Mouse (Mus musculus): ENCODE data around the gene Olfr1426. TPM values are rescaled to one million over a fixed set of nuclear protein-coding genes. Genes with fewer than 3 reads are reported as not detected.
"Not testable (repeated sequence)": the region's sequence is repeated elsewhere in the genome, so short reads cannot be mapped to it uniquely, and the experiment has no call there.

Olfr1426 gene
- polyA plus RNA-seq, 1 experiment: not detected

GRCm38 (mm10) chr19:12113807-12114206 lies 22.0 kb upstream of the Olfr1426 start:
- Histone ChIP-seq H3ac (ENCODE audit: control insufficient read depth, insufficient read length) (no peak overlapping the region), H3K4me3 (no peak overlapping the region), H3K27me3 (ENCODE audit: control insufficient read depth, insufficient read depth, insufficient read length) (no peaks in the 10 kb centered on the region), H3K4me2 (ENCODE audit: low read depth) (no peak overlapping the region), H3K79me2 (ENCODE audit: control insufficient read depth, insufficient read depth) (no peaks in the 10 kb centered on the region), H3K36me3 (ENCODE audit: control insufficient read depth, insufficient read depth) (no peaks in the 10 kb centered on the region)
- TF ChIP-seq TCF3 (IDR thresholded peaks at IDR 0.05; ENCODE audit: insufficient read length, low read depth) (no peak), POLR2A (IDR thresholded peaks at IDR 0.05; ENCODE audit: insufficient read length, low read depth) (no peak), MYOG (IDR thresholded peaks at IDR 0.05; ENCODE audit: control insufficient read depth in 1 of 3, insufficient read depth in 1 of 3, insufficient read length in 2 of 3, low read depth in 2 of 3) (no peak), E2F4 (IDR thresholded peaks at IDR 0.05; ENCODE audit: insufficient read depth) (no peak), REST (IDR thresholded peaks at IDR 0.05; ENCODE audit: insufficient read depth, insufficient read length) (no peak), CEBPB (IDR thresholded peaks at IDR 0.05; ENCODE audit: insufficient read depth, poor library complexity, severe bottlenecking) (no peak), TCF12 (IDR thresholded peaks at IDR 0.05; ENCODE audit: insufficient read depth, poor library complexity, severe bottlenecking) (no peak), SRF (IDR thresholded peaks at IDR 0.05; ENCODE audit: control insufficient read depth, insufficient read length, low read depth) (no peak), MYOD1 (IDR thresholded peaks at IDR 0.05; ENCODE audit: control insufficient read depth in 1 of 3, insufficient read length in 2 of 3, low read depth in 2 of 3) (no peak), USF1 (IDR thresholded peaks at IDR 0.05; ENCODE audit: low read depth) (no peak)

GRCm38 (mm10) chr19:12104541-12104940 lies 12.7 kb upstream of the Olfr1426 start:
- TF ChIP-seq MAX (IDR thresholded peaks at IDR 0.05; ENCODE audit: low read depth) (no peak), E2F4 (IDR thresholded peaks at IDR 0.05; ENCODE audit: insufficient read depth) (no peak), USF1 (IDR thresholded peaks at IDR 0.05; ENCODE audit: low read depth) (no peak), POLR2AphosphoS2 (IDR thresholded peaks at IDR 0.05; ENCODE audit: insufficient read length, low read depth) (no peak), TCF12 (IDR thresholded peaks at IDR 0.05; ENCODE audit: insufficient read depth, poor library complexity, severe bottlenecking) (no peak), MYOD1 (IDR thresholded peaks at IDR 0.05; ENCODE audit: control insufficient read depth in 1 of 3, insufficient read length in 2 of 3, low read depth in 2 of 3) (no peak), TCF3 (IDR thresholded peaks at IDR 0.05; ENCODE audit: insufficient read length, low read depth) (no peak), POLR2A (IDR thresholded peaks at IDR 0.05; ENCODE audit: insufficient read length, low read depth) (no peak), SRF (IDR thresholded peaks at IDR 0.05; ENCODE audit: control insufficient read depth, insufficient read length, low read depth) (no peak), CEBPB (IDR thresholded peaks at IDR 0.05; ENCODE audit: insufficient read depth, poor library complexity, severe bottlenecking) (no peak), REST (IDR thresholded peaks at IDR 0.05; ENCODE audit: insufficient read depth, insufficient read length) (no peak), MYOG (IDR thresholded peaks at IDR 0.05; ENCODE audit: control insufficient read depth in 1 of 3, insufficient read depth in 1 of 3, insufficient read length in 2 of 3, low read depth in 2 of 3) (no peak)
- Histone ChIP-seq H3K27me3 (ENCODE audit: control insufficient read depth, insufficient read depth, insufficient read length) (no peaks in the 10 kb centered on the region), H3K36me3 (ENCODE audit: control insufficient read depth, insufficient read depth) (no peaks in the 10 kb centered on the region), H3K79me2 (ENCODE audit: control insufficient read depth, insufficient read depth) (no peaks in the 10 kb centered on the region), H3K4me2 (ENCODE audit: low read depth) (no peak overlapping the region), H3K4me3 (no peak overlapping the region), H3ac (ENCODE audit: control insufficient read depth, insufficient read length) (no peak overlapping the region)

GRCm38 (mm10) chr19:12103234-12103633 lies 11.4 kb upstream of the Olfr1426 start, which contains the start of gene Olfr1427:
Olfr1427 (minus strand) TSS chr19:12103334.
- no peaks in the 10 kb centered on the region for H3K79me2 ChIP-seq (ENCODE audit: control insufficient read depth, insufficient read depth)
- H3K4me3 ChIP-seq: no peak within 1 kb of the TSS
- TF ChIP-seq USF1 (IDR thresholded peaks at IDR 0.05; ENCODE audit: low read depth): no peak
- no peak for TF ChIP-seq MYOG (IDR thresholded peaks at IDR 0.05; ENCODE audit: control insufficient read depth in 1 of 3, insufficient read depth in 1 of 3, insufficient read length in 2 of 3, low read depth in 2 of 3)
- H3K36me3 ChIP-seq (ENCODE audit: control insufficient read depth, insufficient read depth): no peaks in the 10 kb centered on the region
- no peak within 1 kb of the TSS for H3K4me2 ChIP-seq (ENCODE audit: low read depth)
- no peaks in the 10 kb centered on the region for H3K27me3 ChIP-seq (ENCODE audit: control insufficient read depth, insufficient read depth, insufficient read length)
- no peak within 1 kb of the TSS for H3ac ChIP-seq (ENCODE audit: control insufficient read depth, insufficient read length)

DNA sequence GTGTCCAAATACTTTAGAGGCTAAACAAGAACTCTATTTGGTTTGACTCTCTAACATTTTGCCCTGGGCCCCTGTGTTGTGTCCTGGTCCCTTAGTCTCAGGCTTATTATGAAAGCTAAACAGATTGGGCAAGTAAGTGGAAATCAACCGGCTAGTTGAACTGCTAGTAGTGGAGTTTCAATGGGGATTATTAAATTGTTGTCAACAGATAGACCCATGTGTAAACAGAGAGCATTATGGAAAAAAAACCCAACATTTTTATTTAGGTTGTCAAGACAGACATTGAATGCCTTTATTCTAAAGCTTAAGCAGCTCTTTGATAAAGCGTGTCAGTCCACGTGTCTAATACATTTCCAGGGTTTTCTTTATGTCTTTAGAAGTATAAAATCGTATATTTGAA lies 14.2 kb downstream of the Olfr1426 start, which contains the start of gene Olfr1425:
Olfr1425 (minus strand) TSS at position 101 of the 400 bp plus-strand sequence.
- not testable (repeated sequence) for H3K79me2 ChIP-seq (ENCODE audit: control insufficient read depth, insufficient read depth); H3K27me3 ChIP-seq (ENCODE audit: control insufficient read depth, insufficient read depth, insufficient read length); H3K4me2 ChIP-seq (ENCODE audit: low read depth); H3ac ChIP-seq (ENCODE audit: control insufficient read depth, insufficient read length); H3K4me3 ChIP-seq; H3K36me3 ChIP-seq (ENCODE audit: control insufficient read depth, insufficient read depth)

GRCm38 (mm10) chr19:12069546-12069945 lies 22.3 kb downstream of the Olfr1426 start:
- H3K79me2 ChIP-seq (ENCODE audit: control insufficient read depth, insufficient read depth); H3K27me3 ChIP-seq (ENCODE audit: control insufficient read depth, insufficient read depth, insufficient read length); H3K4me2 ChIP-seq (ENCODE audit: low read depth); H3K36me3 ChIP-seq (ENCODE audit: control insufficient read depth, insufficient read depth); H3K4me3 ChIP-seq; H3ac ChIP-seq (ENCODE audit: control insufficient read depth, insufficient read length): not testable (repeated sequence)

GRCm38 (mm10) chr19:12067806-12068205 lies 24.0 kb downstream of the Olfr1426 start:
- H3K36me3 ChIP-seq (ENCODE audit: control insufficient read depth, insufficient read depth); H3K79me2 ChIP-seq (ENCODE audit: control insufficient read depth, insufficient read depth); H3ac ChIP-seq (ENCODE audit: control insufficient read depth, insufficient read length); H3K4me2 ChIP-seq (ENCODE audit: low read depth); H3K27me3 ChIP-seq (ENCODE audit: control insufficient read depth, insufficient read depth, insufficient read length); H3K4me3 ChIP-seq: not testable (repeated sequence)

DNA sequence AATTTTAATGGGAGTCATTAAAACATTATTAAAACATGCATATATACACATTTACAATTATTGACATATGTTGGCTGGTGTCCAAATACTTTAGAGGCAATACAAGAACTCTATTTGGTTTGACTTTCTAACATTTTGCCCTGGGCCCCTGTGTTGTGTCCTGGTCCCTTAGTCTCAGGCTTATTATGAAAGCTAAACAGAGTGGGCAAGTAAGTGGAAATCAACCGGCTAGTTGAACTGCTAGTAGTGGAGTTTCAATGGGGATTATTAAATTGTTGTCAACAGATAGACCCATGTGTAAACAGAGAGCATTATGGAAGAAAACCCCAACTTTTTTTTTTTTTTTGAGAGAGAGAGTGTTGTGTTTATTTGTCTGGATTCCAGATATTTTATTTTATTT lies 29.2 kb downstream of the Olfr1426 start, which contains the start of gene Olfr1424:
Olfr1424 (minus strand) TSS at position 101 of the 400 bp plus-strand sequence.
- H3K36me3 ChIP-seq (ENCODE audit: control insufficient read depth, insufficient read depth); H3K4me3 ChIP-seq; H3K27me3 ChIP-seq (ENCODE audit: control insufficient read depth, insufficient read depth, insufficient read length); H3K79me2 ChIP-seq (ENCODE audit: control insufficient read depth, insufficient read depth); H3K4me2 ChIP-seq (ENCODE audit: low read depth); H3ac ChIP-seq (ENCODE audit: control insufficient read depth, insufficient read length): not testable (repeated sequence)

Data from myocyte (in vitro differentiated cells).